Mouse (Mus musculus) adrenal gland, adult 8-10 months (tissue): ENCODE data around the gene Smpdl3a. TPM values are rescaled to one million over a fixed set of nuclear protein-coding genes. Genes with fewer than 3 reads are reported as not detected.
A peak's percentile ranks its signal among the peaks of the same experiment; 100 is the strongest.

Experiments
- DNase-seq: peaks from one replicate; pipeline ENCODE4 v3.0.0; 2022
- total RNA-seq, 4 experiments: library from RNA; stranded (reverse); gene quantifications; 2 replicates each; pipeline ENCODE4 v1.2.4; 2022

Gene Smpdl3a
- total RNA-seq, 4 experiments from 2014 or later: 25.4 to 45.3 (median 33.2) TPM

DNA sequence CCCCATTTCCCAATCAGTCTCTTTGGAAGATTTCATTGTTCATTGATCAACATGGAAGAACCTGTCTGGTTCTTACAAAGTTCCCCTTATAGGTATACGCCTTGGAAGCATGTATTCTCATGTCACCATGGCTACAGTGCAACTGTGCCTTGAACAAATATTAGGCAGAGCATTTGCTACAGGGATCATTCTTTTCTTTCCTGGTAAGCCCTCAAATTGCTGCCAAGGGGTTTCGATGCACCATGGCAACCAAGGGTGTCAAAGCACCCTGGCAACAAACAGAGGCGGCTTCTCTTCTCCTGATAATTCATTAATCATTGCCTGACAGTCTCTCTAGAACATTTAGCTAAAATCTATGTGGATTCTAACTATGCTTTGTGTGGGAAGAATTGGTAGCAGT is 28.3 kb downstream of the Smpdl3a start:
- no peak for DNase-seq

- DNase-seq: no peak
Observed at GRCm38 (mm10) chr10:57828649-57829048, 34.5 kb downstream of the Smpdl3a start.

DNA sequence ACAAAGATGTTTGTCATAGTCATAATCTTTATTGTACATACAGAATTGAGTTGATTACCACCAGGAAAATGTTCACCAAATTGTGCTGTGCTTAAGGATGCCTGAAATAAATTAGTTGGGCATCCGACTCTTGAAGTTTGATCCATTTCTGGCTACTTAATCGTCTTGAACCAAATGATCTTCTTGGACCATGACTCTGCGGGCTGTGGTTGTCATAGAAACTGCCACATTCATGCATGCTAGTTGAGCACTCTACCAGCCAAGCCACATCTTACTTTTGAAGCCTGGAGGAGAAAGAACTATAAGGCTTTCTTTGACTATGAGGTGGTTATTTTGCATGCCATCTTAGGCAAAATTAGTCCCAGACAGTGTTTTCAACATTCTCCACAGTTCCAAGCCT is 35.5 kb downstream of the Smpdl3a start:
- DNase-seq: no peak

DNA sequence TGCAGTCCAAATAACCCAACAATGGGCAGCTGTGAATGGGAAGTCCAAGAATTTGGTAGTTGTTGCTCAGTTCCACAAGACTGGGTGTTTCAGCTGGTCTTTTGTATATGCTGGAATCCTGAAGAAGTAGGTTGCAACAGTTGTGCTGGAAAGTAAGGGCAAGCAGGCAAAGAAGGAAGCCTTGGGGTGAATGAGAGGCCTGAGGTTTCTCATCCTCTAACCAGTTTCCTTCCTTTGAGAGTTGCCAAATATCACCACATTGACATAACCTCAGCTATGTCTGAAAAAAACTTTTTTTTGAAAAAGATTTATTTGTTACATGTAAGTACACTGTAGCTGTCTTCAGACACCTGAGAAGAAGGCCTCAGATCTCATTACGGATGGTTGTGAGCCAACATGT is 41.0 kb downstream of the Smpdl3a start:
- DNase-seq: no peak

DNA sequence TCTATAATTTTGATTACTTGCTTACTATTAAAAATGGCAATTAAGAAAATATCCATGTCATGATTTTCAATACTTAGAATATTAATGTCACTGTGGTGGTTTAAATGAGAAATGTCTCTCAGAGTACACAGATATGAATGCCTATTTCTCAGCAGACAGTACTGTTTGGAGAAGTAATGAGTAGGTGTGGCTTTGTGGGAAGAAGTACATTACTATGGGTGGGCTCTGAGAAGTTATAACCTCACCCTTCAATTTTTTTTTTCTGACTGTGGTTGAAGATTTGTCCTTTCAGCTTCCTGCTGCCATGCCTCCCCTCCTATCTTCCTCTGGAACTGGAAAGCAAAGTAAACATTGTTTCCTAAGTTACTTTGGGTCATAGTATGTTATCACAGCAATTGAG is 41.8 kb downstream of the Smpdl3a start:
- DNase-seq: no peak

DNA sequence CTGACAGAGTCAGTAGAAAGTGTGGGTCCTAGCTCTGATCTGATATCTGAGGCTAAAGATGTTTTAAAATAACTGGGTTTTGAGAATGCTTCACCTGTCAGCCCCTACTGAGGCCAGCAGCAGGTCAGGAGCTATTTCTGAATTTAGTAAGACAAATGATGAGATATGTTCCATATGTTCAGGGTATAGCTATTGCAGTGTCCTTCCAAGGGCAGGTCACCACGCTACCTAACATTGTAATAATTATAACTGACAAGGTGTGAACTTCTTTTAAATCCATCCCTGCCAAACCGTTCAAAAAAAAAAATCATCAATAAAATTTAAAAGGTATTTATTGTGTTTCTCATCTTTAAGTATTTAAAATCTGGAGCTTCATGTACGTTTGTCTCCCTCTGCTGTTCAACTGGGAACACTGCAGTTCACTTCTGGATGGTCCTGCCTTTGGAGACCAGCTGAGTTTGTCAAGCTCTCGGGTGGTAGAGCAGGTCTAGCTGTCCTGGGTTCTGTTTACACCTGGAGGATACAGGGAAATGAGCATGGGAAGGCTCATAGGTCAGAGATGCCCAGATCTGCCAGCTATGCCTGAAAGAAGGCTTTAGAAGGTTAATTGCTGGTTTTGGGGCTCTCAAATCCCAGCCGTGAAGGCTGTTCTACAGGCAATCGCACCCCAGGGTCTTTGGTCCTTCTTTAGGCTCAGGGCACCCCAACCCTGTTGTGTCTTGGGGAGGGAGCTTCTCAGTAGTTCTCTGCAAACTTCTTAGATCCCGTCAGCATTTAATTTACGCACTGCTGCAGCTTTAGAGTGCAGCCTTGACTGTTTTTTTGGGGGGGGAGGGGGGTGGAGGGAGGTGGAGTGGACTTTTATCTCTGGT is 47.7 kb downstream of the Smpdl3a start:
- DNase-seq: peak; percentile 20

GRCm38 (mm10) chr10:57847916-57848682 is 54.0 kb downstream of the Smpdl3a start:
- DNase-seq: no peak

Other genes with a start within 250 kb of the Smpdl3a start
- 1 to 10 TPM; 1.9 to 3.9 (median 2.2) TPM for gene Pkib, start 162.4 kb upstream of the Smpdl3a start, total RNA-seq
- gene Fabp7, start 9.5 kb upstream of the Smpdl3a start, total RNA-seq: 1 to 10 TPM in 2 of 4 experiments, under 1 TPM in 2; 0.59 to 1.3 (median 0.89) TPM